Mouse (Mus musculus): ENCODE results near the gene Cdh24. TPM values are rescaled to one million over a fixed set of nuclear protein-coding genes. Genes with fewer than 3 reads are reported as not detected.

The Cdh24 gene
- polyA plus RNA-seq, 1 experiment from 2014 or later, result 3.1 TPM

- 74% methylated on average over 2 of the region's 2 CpGs for WGBS
- Histone ChIP-seq H3K27ac (ENCODE audit: poor library complexity, severe bottlenecking) (no peak overlapping the region), H3K4me2 (no peak overlapping the region), H3K4me3 (no peak overlapping the region), H3K9ac (no peak overlapping the region), H3K9me3 (replicated peaks) (no peaks in the 10 kb centered on the region), H3K36me3 (peaks cover 70% of the 10 kb centered on the region), H3K27me3 (replicated peaks) (no peaks in the 10 kb centered on the region), H3K4me1 (replicated peaks) (peaks cover 10% of the 10 kb centered on the region)
- ATAC-seq (ENCODE audit: insufficient number of reproducible peaks, low FRiP score), result no peak
Observed at GRCm38 (mm10) chr14:54643011-54643410, 1.8 kb upstream of the Cdh24 start.

GRCm38 (mm10) chr14:54642224-54642944 lies 1.2 kb upstream of the Cdh24 start:
- 80% methylated on average over 25 of the region's 25 CpGs for WGBS
- no peak for ATAC-seq (ENCODE audit: insufficient number of reproducible peaks, low FRiP score)
- H3K27ac ChIP-seq (ENCODE audit: poor library complexity, severe bottlenecking), result no peak overlapping the region
- no peak overlapping the region for H3K4me3 ChIP-seq
- no peak overlapping the region for H3K9ac ChIP-seq
- no peak overlapping the region for H3K4me2 ChIP-seq
- H3K9me3 ChIP-seq (replicated peaks), result no peaks in the 10 kb centered on the region
- H3K36me3 ChIP-seq, result peaks cover 68% of the 10 kb centered on the region
- peaks cover 10% of the 10 kb centered on the region for H3K4me1 ChIP-seq (replicated peaks)
- no peaks in the 10 kb centered on the region for H3K27me3 ChIP-seq (replicated peaks)

GRCm38 (mm10) chr14:54640946-54641304 lies 239 bp downstream of the Cdh24 start, which contains the start of gene Gm17606:
Gm17606 (plus strand) TSS chr14:54640952.
- 1% methylated on average over 28 of the region's 28 CpGs for WGBS
- H3K4me3 ChIP-seq, result peak within 1 kb of the TSS; percentile 68
- peak within 1 kb of the TSS; percentile 95 for H3K4me2 ChIP-seq
- H3K9ac ChIP-seq, result peak within 1 kb of the TSS; percentile 84
- no peaks in the 10 kb centered on the region for H3K27me3 ChIP-seq (replicated peaks)
- ATAC-seq (ENCODE audit: insufficient number of reproducible peaks, low FRiP score), result peak; percentile 1; the same call in 1 of the 2 replicates
- peaks cover 64% of the 10 kb centered on the region for H3K36me3 ChIP-seq
- H3K9me3 ChIP-seq (replicated peaks), result no peaks in the 10 kb centered on the region
- H3K4me1 ChIP-seq (replicated peaks), result peaks cover 10% of the 10 kb centered on the region
- peak within 1 kb of the TSS; percentile 40 for H3K27ac ChIP-seq (ENCODE audit: poor library complexity, severe bottlenecking)

- Histone ChIP-seq H3K4me3 (peak overlapping the region; percentile 68), H3K27me3 (replicated peaks) (no peaks in the 10 kb centered on the region), H3K4me1 (replicated peaks) (peaks cover 10% of the 10 kb centered on the region), H3K27ac (ENCODE audit: poor library complexity, severe bottlenecking) (no peak overlapping the region), H3K4me2 (peak overlapping the region; percentile 95), H3K9ac (peak overlapping the region; percentile 84; the same call in 1 of the 2 replicates), H3K9me3 (replicated peaks) (no peaks in the 10 kb centered on the region), H3K36me3 (peaks cover 60% of the 10 kb centered on the region)
- no peak for ATAC-seq (ENCODE audit: insufficient number of reproducible peaks, low FRiP score)
- 25% methylated on average over 4 of the region's 4 CpGs for WGBS
Observed at GRCm38 (mm10) chr14:54640121-54640520, 1.0 kb downstream of the Cdh24 start.

GRCm38 (mm10) chr14:54638210-54638609 lies 3.0 kb downstream of the Cdh24 start:
- ATAC-seq (ENCODE audit: insufficient number of reproducible peaks, low FRiP score), result no peak
- Histone ChIP-seq H3K4me1 (replicated peaks) (peaks cover 10% of the 10 kb centered on the region), H3K9ac (no peak overlapping the region), H3K27me3 (replicated peaks) (no peaks in the 10 kb centered on the region), H3K36me3 (peaks cover 51% of the 10 kb centered on the region), H3K4me3 (no peak overlapping the region), H3K9me3 (replicated peaks) (no peaks in the 10 kb centered on the region), H3K27ac (ENCODE audit: poor library complexity, severe bottlenecking) (no peak overlapping the region), H3K4me2 (no peak overlapping the region)
- 65% methylated on average over 5 of the region's 5 CpGs for WGBS

- no peak for ATAC-seq (ENCODE audit: insufficient number of reproducible peaks, low FRiP score)
- Histone ChIP-seq H3K4me1 (replicated peaks) (peaks cover 10% of the 10 kb centered on the region), H3K9ac (no peak overlapping the region), H3K9me3 (replicated peaks) (no peaks in the 10 kb centered on the region), H3K27me3 (replicated peaks) (no peaks in the 10 kb centered on the region), H3K4me3 (no peak overlapping the region), H3K36me3 (peaks cover 52% of the 10 kb centered on the region), H3K27ac (ENCODE audit: poor library complexity, severe bottlenecking) (no peak overlapping the region), H3K4me2 (no peak overlapping the region)
- 52% methylated on average over 8 of the region's 8 CpGs for WGBS
Observed at GRCm38 (mm10) chr14:54636954-54637353, 4.2 kb downstream of the Cdh24 start.

- Histone ChIP-seq H3K27me3 (replicated peaks) (no peaks in the 10 kb centered on the region), H3K9ac (no peak overlapping the region), H3K4me3 (no peak overlapping the region), H3K27ac (ENCODE audit: poor library complexity, severe bottlenecking) (no peak overlapping the region), H3K9me3 (replicated peaks) (no peaks in the 10 kb centered on the region), H3K36me3 (peaks cover 68% of the 10 kb centered on the region), H3K4me2 (no peak overlapping the region), H3K4me1 (replicated peaks) (no peaks in the 10 kb centered on the region)
- ATAC-seq (ENCODE audit: insufficient number of reproducible peaks, low FRiP score), result no peak
- 76% methylated on average over 4 of the region's 4 CpGs for WGBS
Observed at GRCm38 (mm10) chr14:54634182-54634581, 7.0 kb downstream of the Cdh24 start.

- no peaks in the 10 kb centered on the region for H3K27me3 ChIP-seq (replicated peaks)
- H3K36me3 ChIP-seq, result peaks cover 52% of the 10 kb centered on the region
- no peak overlapping the region for H3K9ac ChIP-seq
- no peaks in the 10 kb centered on the region for H3K9me3 ChIP-seq (replicated peaks)
- ATAC-seq (ENCODE audit: insufficient number of reproducible peaks, low FRiP score), result no peak
- 88% methylated on average over 37 of the region's 37 CpGs for WGBS
- no peak overlapping the region for H3K4me3 ChIP-seq
- no peak overlapping the region for H3K27ac ChIP-seq (ENCODE audit: poor library complexity, severe bottlenecking)
- H3K4me1 ChIP-seq (replicated peaks), result no peaks in the 10 kb centered on the region
- no peak overlapping the region for H3K4me2 ChIP-seq
Observed at GRCm38 (mm10) chr14:54632252-54632651, 8.9 kb downstream of the Cdh24 start.

- Histone ChIP-seq H3K27ac (ENCODE audit: poor library complexity, severe bottlenecking) (no peak overlapping the region), H3K36me3 (peaks cover 45% of the 10 kb centered on the region), H3K9me3 (replicated peaks) (no peaks in the 10 kb centered on the region), H3K9ac (no peak overlapping the region), H3K27me3 (replicated peaks) (no peaks in the 10 kb centered on the region), H3K4me1 (replicated peaks) (no peaks in the 10 kb centered on the region), H3K4me2 (no peak overlapping the region), H3K4me3 (no peak overlapping the region)
- ATAC-seq (ENCODE audit: insufficient number of reproducible peaks, low FRiP score), result no peak
- WGBS, result 72% methylated on average over 4 of the region's 4 CpGs
Observed at GRCm38 (mm10) chr14:54631240-54631599, 9.9 kb downstream of the Cdh24 start.

- peaks cover 40% of the 10 kb centered on the region for H3K36me3 ChIP-seq
Observed at GRCm38 (mm10) chr14:54630583-54631239, 10.5 kb downstream of the Cdh24 start.

GRCm38 (mm10) chr14:54629797-54630196 lies 11.4 kb downstream of the Cdh24 start:
- no peak for ATAC-seq (ENCODE audit: insufficient number of reproducible peaks, low FRiP score)
- Histone ChIP-seq H3K9ac (no peak overlapping the region), H3K4me1 (replicated peaks) (no peaks in the 10 kb centered on the region), H3K27me3 (replicated peaks) (no peaks in the 10 kb centered on the region), H3K36me3 (peaks cover 38% of the 10 kb centered on the region), H3K27ac (ENCODE audit: poor library complexity, severe bottlenecking) (no peak overlapping the region), H3K4me2 (no peak overlapping the region), H3K9me3 (replicated peaks) (no peaks in the 10 kb centered on the region), H3K4me3 (no peak overlapping the region)
- 79% methylated on average over 2 of the region's 2 CpGs for WGBS

More at GRCm38 (mm10) chr14:54630583-54631239, 10.5 kb downstream of the Cdh24 start:
- no peak overlapping the region for H3K9ac ChIP-seq
- H3K4me1 ChIP-seq (replicated peaks), result no peaks in the 10 kb centered on the region
- no peak overlapping the region for H3K4me2 ChIP-seq
- no peak for ATAC-seq (ENCODE audit: insufficient number of reproducible peaks, low FRiP score)
- no peak overlapping the region for H3K27ac ChIP-seq (ENCODE audit: poor library complexity, severe bottlenecking)
- no peaks in the 10 kb centered on the region for H3K9me3 ChIP-seq (replicated peaks)
- no peaks in the 10 kb centered on the region for H3K27me3 ChIP-seq (replicated peaks)
- WGBS, result 72% methylated on average over 11 of the region's 11 CpGs
- H3K4me3 ChIP-seq, result no peak overlapping the region

Measured in heart, embryonic 12.5 days (tissue).